Mouse (Mus musculus): ENCODE results near the gene Mcm2.

DNA sequence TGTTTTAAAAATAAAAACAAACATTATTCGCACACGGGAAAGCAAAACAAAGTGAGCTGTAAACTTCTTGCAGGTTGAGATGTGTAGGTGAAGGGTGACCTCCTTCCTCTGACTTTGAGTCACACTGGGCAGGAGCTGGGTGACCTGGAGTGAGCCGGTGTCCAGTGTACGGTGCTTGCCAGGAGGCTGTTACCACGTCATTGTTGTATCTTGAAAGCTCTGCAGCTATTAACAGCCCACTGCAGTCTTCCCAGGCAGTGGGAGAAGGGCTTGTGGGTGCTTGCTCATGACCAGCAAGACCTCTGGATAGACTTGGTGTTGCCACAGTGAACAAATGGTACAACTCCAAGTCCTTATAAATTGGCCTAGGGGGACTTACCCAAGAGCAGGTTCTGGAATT is 16.2 kb upstream of the Mcm2 start:
- TF ChIP-seq CTCF (IDR thresholded peaks at IDR 0.05; ENCODE audit: insufficient read depth, low read depth, low read length) (no peak), POLR2A (IDR thresholded peaks at IDR 0.05; ENCODE audit: insufficient read depth, low read depth, low read length) (no peak)

Measured in olfactory bulb, adult 2 months (tissue).